Mouse (Mus musculus): ENCODE measurements around the gene Mef2c.

Gene Mef2c

GRCm38 (mm10) chr13:83524159-83524901 is 20.5 kb downstream of the Mef2c start:
- DNase-seq (ENCODE audit: low read depth, low spot score), result peak; percentile 38

- DNase-seq (ENCODE audit: low read depth, low spot score), result no peak
Measured at GRCm38 (mm10) chr13:83524902-83525715, 21.3 kb downstream of the Mef2c start.

- no peak for DNase-seq (ENCODE audit: low read depth, low spot score)
Measured at GRCm38 (mm10) chr13:83525716-83526005, 21.8 kb downstream of the Mef2c start.

- DNase-seq (ENCODE audit: low read depth, low spot score), result no peak
Measured at GRCm38 (mm10) chr13:83526066-83526465, 22.2 kb downstream of the Mef2c start.

- DNase-seq (ENCODE audit: low read depth, low spot score), result no peak
Measured at GRCm38 (mm10) chr13:83527921-83528320, 24.1 kb downstream of the Mef2c start.

GRCm38 (mm10) chr13:83529729-83530314 is 26.0 kb downstream of the Mef2c start:
- DNase-seq (ENCODE audit: low read depth, low spot score), result no peak

- no peak for DNase-seq (ENCODE audit: low read depth, low spot score)
Measured at GRCm38 (mm10) chr13:83530889-83531288, 27.1 kb downstream of the Mef2c start.

GRCm38 (mm10) chr13:83531968-83532591 is 28.2 kb downstream of the Mef2c start:
- no peak for DNase-seq (ENCODE audit: low read depth, low spot score)

- no peak for DNase-seq (ENCODE audit: low read depth, low spot score)
Measured at GRCm38 (mm10) chr13:83536361-83536760, 32.5 kb downstream of the Mef2c start.

- DNase-seq (ENCODE audit: low read depth, low spot score), result no peak
Measured at GRCm38 (mm10) chr13:83537163-83537562, 33.3 kb downstream of the Mef2c start.

- no peak for DNase-seq (ENCODE audit: low read depth, low spot score)
Measured at GRCm38 (mm10) chr13:83539921-83540320, 36.1 kb downstream of the Mef2c start.

- DNase-seq (ENCODE audit: low read depth, low spot score), result no peak
Measured at GRCm38 (mm10) chr13:83542666-83543065, 38.8 kb downstream of the Mef2c start.

GRCm38 (mm10) chr13:83544707-83545106 is 40.9 kb downstream of the Mef2c start:
- no peak for DNase-seq (ENCODE audit: low read depth, low spot score)

GRCm38 (mm10) chr13:83546876-83547275 is 43.0 kb downstream of the Mef2c start:
- DNase-seq (ENCODE audit: low read depth, low spot score), result no peak

GRCm38 (mm10) chr13:83551259-83551658 is 47.4 kb downstream of the Mef2c start:
- no peak for DNase-seq (ENCODE audit: low read depth, low spot score)

GRCm38 (mm10) chr13:83552051-83552450 is 48.2 kb downstream of the Mef2c start:
- DNase-seq (ENCODE audit: low read depth, low spot score), result no peak

- DNase-seq (ENCODE audit: low read depth, low spot score), result no peak
Measured at GRCm38 (mm10) chr13:83563261-83563660, 59.4 kb downstream of the Mef2c start.

GRCm38 (mm10) chr13:83565732-83566131 is 61.9 kb downstream of the Mef2c start:
- no peak for DNase-seq (ENCODE audit: low read depth, low spot score)

- no peak for DNase-seq (ENCODE audit: low read depth, low spot score)
Measured at GRCm38 (mm10) chr13:83566180-83566579, 62.3 kb downstream of the Mef2c start.

GRCm38 (mm10) chr13:83566834-83567534 is 63.1 kb downstream of the Mef2c start:
- DNase-seq (ENCODE audit: low read depth, low spot score), result no peak

- no peak for DNase-seq (ENCODE audit: low read depth, low spot score)
Measured at GRCm38 (mm10) chr13:83567681-83568080, 63.8 kb downstream of the Mef2c start.

Data from retina, adult 2 months (tissue).